Mouse (Mus musculus): Measurements from ENCODE around the gene Olfr15.

The Olfr15 gene

GRCm38 (mm10) chr16:3872216-3873047, 41.8 kb downstream of the Olfr15 start, which contains the start of gene Naa60:
Gene Naa60, plus strand, starts transcription at chr16:3872375.
- in situ Hi-C loops (cut with MboI, MseI) = loop anchor here in 1 of 2 experiments (10.0 kb wide), 1 partner anchor 128 kb away; the partner anchor contains the start of gene Zfp263

GRCm38 (mm10) chr16:3876346-3876745, 45.7 kb downstream of the Olfr15 start:
- in situ Hi-C loops (cut with MboI, MseI) = loop anchor here in 1 of 2 experiments (10.0 kb wide), 1 partner anchor 132 kb away; the partner anchor contains the start of gene Zfp263

- in situ Hi-C loops (cut with MboI, MseI) = loop anchor here in 1 of 2 experiments (5.0 kb wide), 1 partner anchor 87 kb away; no protein-coding TSS in a partner anchor
Observed at GRCm38 (mm10) chr16:3884201-3885064, 53.8 kb downstream of the Olfr15 start, which contains the start of the genes Zfp597 and Gm20695. Gene Zfp597, minus strand, starts transcription at chr16:3884561. Gene Gm20695, plus strand, starts transcription at chr16:3884648.

GRCm38 (mm10) chr16:3885065-3885670, 54.5 kb downstream of the Olfr15 start:
- in situ Hi-C loops (cut with MboI, MseI) = no loop called here

GRCm38 (mm10) chr16:3891621-3892295, 61.1 kb downstream of the Olfr15 start:
- in situ Hi-C loops (cut with MboI, MseI) = no loop called here

GRCm38 (mm10) chr16:3893739-3894138, 63.1 kb downstream of the Olfr15 start:
- in situ Hi-C loops (cut with MboI, MseI) = no loop called here

All from T-helper 17 cell (primary cell).